Mouse (Mus musculus) c-Kit-positive CD71-negative TER-119-negative erythroid progenitor cells, embryonic 14.5 days (primary cell): ENCODE results near the gene Josd2.

ENCODE experiments used
- DNase-seq: peaks from one replicate; pipeline ENCODE4 v3.0.0-alpha.2; 2013; ENCODE audit warnings: low read depth

The Josd2 gene

DNA sequence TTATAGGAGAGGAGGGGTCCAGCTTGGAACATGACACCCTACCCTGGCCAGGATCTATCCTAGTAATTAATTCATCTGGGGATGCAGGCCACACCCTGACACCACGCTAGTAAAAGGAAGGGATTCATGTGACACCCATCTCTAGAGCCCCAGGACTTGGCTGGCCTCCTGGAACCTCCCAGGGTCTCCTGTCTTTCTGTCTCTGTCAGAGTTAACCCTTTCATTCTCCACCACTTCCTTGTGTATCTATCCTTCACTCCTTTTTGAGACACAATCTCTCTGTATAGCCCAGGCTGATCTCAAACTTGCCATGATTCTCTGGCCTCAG lies 4.7 kb downstream of the Josd2 start:
- no peak for DNase-seq

GRCm38 (mm10) chr7:44472961-44473646 lies 5.3 kb downstream of the Josd2 start:
- DNase-seq, result no peak

DNA sequence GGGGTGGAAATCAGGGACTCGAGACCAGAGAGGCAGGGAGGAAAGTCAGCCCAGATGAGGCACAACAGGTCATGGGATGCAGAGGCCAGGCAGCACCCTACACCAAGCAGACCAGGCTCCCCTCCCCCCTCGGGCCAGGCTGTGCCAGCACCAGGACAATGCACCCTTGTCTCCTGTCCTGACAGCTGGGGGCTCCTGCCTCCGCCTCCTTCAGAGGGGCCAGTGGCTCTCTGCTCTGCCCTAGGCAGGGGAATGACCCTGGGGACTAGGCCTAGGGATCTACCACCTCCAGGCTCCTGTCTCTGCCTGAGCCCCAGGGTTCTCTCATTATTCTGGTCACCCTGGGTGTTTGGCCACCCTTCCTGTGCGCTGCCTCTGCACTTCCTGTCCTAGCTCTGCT lies 6.6 kb downstream of the Josd2 start:
- no peak for DNase-seq

DNA sequence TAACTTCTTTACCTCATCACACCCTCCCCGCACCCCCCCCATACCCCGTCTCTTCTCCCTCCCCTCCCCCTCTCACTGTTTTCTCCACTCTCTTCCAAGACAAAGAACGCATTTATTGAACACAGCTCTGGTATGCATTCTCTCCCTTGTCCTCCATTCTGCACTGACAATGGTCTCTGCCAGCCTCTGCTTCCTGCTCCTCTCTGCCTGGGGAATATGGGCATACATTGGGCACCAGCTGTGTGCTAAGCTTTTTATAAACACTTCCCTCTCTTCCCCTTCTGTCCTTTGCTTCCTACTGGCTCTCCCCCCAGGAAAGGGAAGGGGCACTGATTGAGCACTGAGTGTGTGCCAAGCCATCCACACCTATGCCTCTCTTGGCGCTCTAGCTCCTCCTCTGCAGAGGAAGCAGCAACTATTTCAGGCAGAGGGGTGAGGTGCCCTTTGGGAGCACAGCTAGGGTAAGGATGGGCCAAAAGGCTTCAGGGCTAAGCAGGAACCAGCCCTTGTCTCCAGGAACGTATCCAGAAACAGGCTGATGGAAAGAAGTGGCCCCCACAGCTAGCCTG lies 7.3 kb downstream of the Josd2 start:
- no peak for DNase-seq

- DNase-seq, result no peak
Measured at GRCm38 (mm10) chr7:44482836-44483435, 15.2 kb downstream of the Josd2 start.

- DNase-seq, result no peak
Measured at GRCm38 (mm10) chr7:44484109-44484508, 16.3 kb downstream of the Josd2 start.

DNA sequence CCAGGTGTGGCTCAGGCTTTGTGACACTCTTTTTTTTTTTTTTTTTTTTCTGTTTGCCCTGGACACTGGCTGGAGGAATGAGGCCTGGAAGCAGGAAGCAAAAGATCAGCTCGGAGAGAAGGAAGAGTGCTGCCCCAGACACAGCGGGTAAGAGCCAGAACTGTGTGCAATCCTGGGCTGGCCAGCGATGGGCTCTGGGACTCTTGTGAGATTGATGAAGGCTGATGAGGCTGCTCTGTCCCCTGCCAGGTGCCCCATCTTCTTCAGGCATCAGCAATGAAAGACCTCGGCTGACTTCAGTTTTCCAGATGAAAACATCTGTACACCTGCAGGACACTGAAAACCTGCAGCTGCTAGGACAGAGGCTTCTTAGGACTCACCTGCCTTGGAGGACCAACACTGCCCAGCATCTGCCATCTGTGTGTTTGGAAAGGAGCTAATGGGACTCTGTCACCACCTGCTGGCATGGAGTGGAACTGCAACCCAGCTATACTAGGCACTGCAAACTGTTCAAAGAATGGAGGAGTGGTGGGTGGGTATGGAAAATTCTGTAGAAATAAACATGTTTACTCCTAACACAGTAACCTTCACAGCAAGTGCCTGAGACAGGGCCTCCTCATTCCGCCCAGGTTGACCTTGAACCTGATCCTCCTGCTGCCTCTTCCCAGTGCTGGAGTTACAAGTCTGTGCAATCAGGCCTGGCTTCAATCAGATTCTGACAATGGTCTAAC lies 17.2 kb downstream of the Josd2 start:
- peak; percentile 64 for DNase-seq

GRCm38 (mm10) chr7:44485572-44486195 lies 17.9 kb downstream of the Josd2 start:
- DNase-seq, result no peak

DNA sequence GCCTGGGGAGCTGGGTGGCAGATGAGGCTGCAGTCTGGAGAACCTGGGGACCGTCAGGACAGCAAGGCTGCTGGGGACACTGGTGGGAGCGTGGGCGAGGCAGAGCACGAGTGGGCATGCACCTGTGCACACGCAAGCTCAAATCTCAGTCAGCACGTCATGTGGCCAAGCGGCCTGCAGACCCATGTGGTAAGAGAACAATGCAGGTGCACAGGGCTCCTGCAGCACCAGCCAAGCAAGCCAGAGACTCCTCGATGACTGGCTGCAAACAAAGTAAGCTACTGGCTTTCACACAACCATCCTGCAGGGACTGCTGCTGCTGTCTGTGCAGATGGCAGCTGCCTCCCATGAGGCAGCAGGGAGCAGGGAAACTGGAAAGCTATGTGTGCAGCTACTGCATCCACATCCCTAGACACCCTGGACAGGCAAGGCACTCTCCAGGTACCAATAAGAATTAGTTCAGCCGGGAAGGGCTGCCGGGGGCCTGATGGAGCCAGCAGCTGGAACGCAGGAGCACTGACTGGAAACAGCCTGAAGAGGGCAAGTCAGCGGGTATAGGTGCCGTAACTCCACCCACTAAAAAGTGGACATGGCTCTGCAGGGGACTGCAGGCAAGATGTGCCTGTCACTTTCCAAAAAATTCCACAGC lies 19.3 kb downstream of the Josd2 start:
- DNase-seq, result no peak

DNA sequence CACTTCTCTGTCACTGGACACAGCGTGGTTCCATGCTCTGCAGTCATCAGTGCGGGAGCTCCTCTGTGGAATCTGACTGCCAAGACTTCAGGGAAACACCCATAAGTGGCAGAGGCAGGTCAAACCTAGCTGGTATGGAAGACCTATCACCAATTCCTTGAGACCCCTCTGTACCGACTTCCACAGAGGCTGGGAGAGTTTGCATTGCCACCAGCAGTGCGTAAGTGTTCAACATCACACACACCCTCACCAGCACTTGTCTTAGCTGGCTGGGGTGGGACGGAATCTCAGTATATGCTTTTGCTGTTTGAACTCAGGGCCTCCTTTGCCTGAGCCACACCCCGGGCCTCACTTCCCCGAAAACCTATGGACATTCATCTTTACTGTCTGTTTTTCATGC lies 20.2 kb downstream of the Josd2 start:
- DNase-seq, result no peak

DNA sequence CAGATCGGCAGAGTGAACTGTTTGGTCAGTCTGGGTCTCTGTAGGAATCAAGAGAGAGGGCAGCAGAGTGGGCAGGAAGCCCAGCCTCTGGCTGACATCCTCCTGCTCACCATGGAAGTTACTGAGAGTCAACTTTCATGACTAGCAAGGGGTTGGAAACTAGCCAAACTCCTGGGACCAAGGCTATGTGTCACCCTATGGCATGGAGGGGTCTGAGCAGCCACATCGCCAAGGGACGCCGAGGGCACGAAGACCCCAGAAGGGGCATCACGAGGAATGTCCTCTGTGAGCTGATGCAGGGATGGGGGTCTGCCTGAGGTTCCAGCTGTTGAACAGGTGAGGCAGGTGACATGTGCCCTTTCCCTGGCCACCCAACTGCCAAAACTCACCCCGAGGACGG lies 20.8 kb downstream of the Josd2 start:
- DNase-seq, result no peak

DNA sequence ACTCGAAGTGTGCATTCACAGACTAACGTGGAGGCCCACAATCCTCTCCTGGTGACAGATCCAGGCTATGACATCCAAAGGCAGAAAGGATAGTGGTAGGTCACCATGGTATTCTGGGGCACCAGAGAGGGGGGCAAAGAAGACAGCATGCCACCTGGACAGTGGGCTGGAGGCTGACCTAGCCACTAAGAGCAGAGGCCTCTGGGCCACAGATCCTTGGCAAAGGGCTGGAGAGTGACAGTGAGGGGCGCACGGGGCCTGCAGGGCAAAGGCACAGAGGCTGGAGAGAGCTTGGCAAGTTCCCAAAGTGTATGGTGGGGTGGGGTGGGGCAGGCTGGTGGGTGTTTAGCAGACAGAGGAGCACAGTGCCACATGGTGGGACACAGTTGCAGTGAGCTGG lies 22.5 kb downstream of the Josd2 start:
- no peak for DNase-seq

GRCm38 (mm10) chr7:44491391-44491790 lies 23.6 kb downstream of the Josd2 start:
- DNase-seq, result no peak

- DNase-seq, result no peak
Measured at GRCm38 (mm10) chr7:44492166-44492826, 24.5 kb downstream of the Josd2 start.

DNA sequence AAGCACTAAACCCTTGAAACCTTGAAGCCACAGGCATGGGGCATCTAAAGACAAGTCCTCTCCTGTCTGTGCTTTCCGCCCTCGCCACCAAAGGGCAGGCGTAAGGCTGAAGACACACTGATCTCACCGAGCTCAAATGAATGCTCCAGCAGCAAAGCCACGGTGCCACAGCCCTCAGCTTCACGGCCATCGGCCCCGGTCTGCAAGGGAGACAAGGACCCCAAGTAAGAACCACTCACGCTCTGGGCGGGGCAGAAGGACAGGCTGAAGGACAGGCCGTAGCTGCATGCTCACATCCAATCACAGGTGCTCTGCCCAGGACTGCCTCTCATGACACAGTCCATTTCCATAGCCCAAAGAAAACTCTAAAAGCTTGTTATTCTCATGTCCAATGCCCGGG lies 26.9 kb downstream of the Josd2 start:
- DNase-seq, result no peak

DNA sequence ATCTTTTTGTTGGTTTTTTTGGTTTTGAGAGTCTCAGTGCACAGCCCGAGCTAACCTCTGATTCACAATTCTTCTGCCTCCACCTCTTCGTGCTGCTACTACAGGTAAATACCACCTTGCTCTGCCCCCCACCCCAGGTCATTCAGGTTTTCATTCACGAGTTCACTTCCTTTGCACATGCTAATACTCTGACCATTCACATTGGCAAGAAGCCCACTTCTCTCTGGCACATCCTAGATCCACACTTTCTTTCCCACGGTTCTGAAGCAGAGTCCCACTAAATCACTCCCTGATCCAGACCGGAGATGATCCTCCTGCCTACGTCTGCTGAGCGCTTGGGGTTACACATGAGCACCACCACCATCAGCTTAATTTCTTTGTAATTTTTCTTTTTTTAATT lies 27.3 kb downstream of the Josd2 start:
- DNase-seq, result no peak

DNA sequence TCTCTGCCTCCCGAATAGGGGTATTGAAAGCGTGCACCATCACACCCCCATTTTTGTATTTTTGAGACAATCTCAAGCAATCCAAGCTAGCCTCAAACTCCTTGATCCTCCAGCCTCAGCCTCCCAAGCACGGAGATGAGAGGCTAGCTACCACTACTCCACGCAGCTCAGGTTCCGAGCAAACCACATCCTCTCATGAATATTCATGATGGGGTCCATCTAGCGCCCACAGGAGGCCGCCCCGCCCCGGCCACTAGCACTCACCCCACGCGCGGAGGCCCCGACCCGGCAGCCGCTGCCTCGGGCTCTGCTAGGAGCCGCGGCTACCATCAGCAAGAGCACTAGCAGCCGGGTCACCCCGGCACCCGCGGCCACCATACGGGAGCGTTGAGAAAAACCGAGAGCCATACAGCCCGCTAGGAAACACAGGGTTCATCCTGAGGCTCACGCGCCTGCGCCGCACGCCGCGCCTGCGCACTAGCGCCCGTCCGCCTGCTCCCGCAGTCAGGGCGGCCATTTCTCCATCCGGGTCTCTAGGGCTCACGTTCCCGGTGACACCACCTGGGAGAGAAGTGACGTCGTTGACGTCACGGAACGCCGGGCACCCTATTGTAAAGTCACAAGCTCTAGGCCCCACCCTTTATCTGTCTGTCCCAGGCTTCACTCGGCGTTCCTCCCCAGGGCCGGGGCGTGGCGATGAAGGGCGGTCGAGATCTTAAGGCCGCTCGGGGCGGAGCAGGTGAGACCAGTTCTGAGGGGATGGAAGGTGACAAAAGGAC lies 28.4 kb downstream of the Josd2 start, which contains the start of the genes Emc10 and Fam71e1:
Gene Emc10 (minus strand): TSS at position 538 of the 779 bp plus-strand sequence.
Gene Fam71e1 (plus strand): TSS at position 590 of the 779 bp plus-strand sequence.
- peak; percentile 98 for DNase-seq

DNA sequence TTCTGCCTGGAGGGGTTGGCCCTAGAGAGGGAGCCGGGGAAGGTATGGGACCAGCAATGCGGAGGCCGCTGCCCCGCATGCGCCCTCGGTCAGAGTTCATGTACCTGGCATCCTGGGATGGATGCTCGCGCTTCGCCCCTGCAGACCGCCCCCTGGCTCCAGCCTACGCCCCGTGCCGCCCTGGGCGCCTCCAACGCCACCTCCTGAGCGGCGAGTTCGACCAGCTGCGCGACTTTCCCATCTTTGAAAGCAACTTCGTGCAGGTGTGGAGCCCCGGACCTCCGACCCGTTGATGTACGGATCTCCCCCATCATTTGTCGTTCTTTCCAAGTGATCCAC lies 29.0 kb downstream of the Josd2 start:
- DNase-seq, result no peak

DNA sequence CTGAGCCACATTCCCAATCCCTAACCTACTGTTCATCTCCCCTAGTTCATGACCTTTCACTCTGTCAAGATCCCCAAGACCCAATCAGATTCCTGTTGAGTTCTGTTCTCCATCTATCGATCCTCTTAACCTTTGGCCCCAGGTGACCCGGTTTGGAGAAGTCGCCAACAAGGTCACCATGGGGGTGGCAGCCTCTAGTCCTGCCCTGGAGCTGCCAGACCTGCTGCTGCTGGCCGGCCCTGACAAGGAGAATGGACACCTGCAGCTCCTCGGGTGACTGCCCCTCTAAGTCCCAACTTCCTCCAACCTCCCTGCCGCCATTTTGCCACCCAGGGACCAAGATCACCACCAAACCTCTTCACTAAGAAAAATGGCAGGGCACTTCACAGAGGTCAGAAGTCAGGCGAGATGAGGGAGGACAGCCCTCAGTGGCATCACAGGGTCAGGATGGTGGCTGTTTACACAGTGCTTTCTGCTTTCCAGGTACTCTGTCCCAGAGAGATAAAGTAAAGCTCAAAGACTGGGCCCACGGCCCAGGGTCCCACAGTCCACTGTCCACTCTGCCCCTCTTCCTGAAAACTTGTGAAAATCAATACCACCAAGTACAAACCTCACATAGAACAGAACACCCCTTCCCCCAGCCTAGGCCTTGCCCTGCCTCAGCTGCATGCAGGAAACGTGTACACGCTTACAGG lies 29.7 kb downstream of the Josd2 start:
- no peak for DNase-seq

DNA sequence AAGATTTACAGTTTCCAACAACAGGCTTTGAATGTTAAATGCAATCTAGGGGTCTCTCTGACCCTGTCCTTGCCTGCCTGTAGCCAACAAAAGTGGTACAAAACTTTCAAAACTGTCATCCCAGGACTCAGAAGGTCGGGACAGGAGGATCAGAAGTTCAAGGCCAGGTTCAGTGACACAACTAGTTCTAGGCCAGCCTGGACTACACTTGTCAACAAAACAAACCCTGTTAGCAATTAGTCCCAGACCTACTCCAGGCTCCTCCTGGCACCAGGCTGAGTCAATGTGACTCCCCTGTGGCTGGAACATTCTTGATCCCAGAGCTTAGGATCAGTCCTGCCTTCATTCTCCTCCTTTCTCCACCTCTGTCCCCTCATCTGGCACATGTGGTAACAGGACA lies 31.1 kb downstream of the Josd2 start:
- DNase-seq, result no peak
